Mouse (Mus musculus) MEL (cell line): ENCODE measurements around the gene Yipf2. TPM values are rescaled to one million over a fixed set of nuclear protein-coding genes. Genes with fewer than 3 reads are reported as not detected.

Experiments
- DNase-seq: peaks from one replicate; pipeline ENCODE4 v3.0.0; 2011; ENCODE audit warnings: low read depth, low spot score
- H3K27ac ChIP-seq: 2 replicates; pipeline ENCODE4 v1.5.1; 2012; ENCODE audit warnings: low read depth, mild to moderate bottlenecking, control low read depth, low read length, moderate library complexity; ENCODE audit not compliant: control insufficient read depth
- H3K27me3 ChIP-seq, 2 experiments: fragments of 150-350 bp in 1 of 2; sonication (generic) in 1 of 2; 2 replicates each; pipeline ENCODE4 v1.6.1; 2012; ENCODE audit warnings: low read length in 2 of 2, mild to moderate bottlenecking in 2 of 2, improper control_type of control experiment in 1 of 2, moderate library complexity in 1 of 2; ENCODE audit not compliant: insufficient read depth in 2 of 2, control insufficient read depth in 1 of 2
- H3K36me3 ChIP-seq, 2 experiments: 2 replicates each; pipeline ENCODE4 v1.6.1; 2012 to 2014; ENCODE audit warnings: low read length in 2 of 2, improper control_type of control experiment in 1 of 2, inconsistent platforms in 1 of 2, mild to moderate bottlenecking in 1 of 2; ENCODE audit not compliant: insufficient read depth in 2 of 2, control insufficient read depth in 1 of 2
- H3K4me1 ChIP-seq, 2 experiments: fragments of 150-350 bp in 1 of 2; sonication (generic) in 1 of 2; 2 replicates each; pipeline ENCODE4 v1.6.1; 2012; ENCODE audit warnings: low read length in 2 of 2, improper control_type of control experiment in 1 of 2, mild to moderate bottlenecking in 1 of 2; ENCODE audit not compliant: insufficient read depth in 2 of 2, control insufficient read depth in 1 of 2
- H3K4me3 ChIP-seq, 2 experiments: fragments of 150-350 bp in 1 of 2; sonication (generic) in 1 of 2; 2 replicates each; pipeline ENCODE4 v1.5.1; 2012; ENCODE audit warnings: low read depth in 2 of 2, low read length in 2 of 2, mild to moderate bottlenecking in 2 of 2, moderate library complexity in 2 of 2, control low read depth in 1 of 2, improper control_type of control experiment in 1 of 2; ENCODE audit not compliant: control insufficient read depth in 1 of 2, insufficient read depth in 1 of 2
- H3K79me2 ChIP-seq: 2 replicates; pipeline ENCODE4 v1.6.1; 2012; ENCODE audit warnings: mild to moderate bottlenecking, low read length, moderate library complexity; ENCODE audit not compliant: control insufficient read depth, poor library complexity, insufficient read depth
- H3K9ac ChIP-seq: 2 replicates; pipeline ENCODE4 v1.6.1; 2012; ENCODE audit warnings: low read depth, mild to moderate bottlenecking, control low read depth, low read length, moderate library complexity; ENCODE audit not compliant: control insufficient read depth, poor library complexity, severe bottlenecking
- H3K9me3 ChIP-seq: fragments of 150-350 bp; sonication (generic); replicated peaks from 2 replicates; pipeline ENCODE4 v1.6.1; 2012; ENCODE audit warnings: mild to moderate bottlenecking, low read length, improper control_type of control experiment, moderate library complexity; ENCODE audit not compliant: insufficient read depth
- CHD2 ChIP-seq: IDR thresholded peaks from 2 replicates; pipeline ENCODE4 v1.6.1; 2011; ENCODE audit warnings: low read length, improper control_type of control experiment
- CTCF ChIP-seq, 3 experiments: IDR thresholded peaks in 2 of 3; conservative IDR thresholded peaks in 1 of 3; 2 replicates each; pipeline ENCODE4 v1.5.1; 2011 to 2012; ENCODE audit warnings: low read length in 3 of 3, low read depth in 2 of 3, mild to moderate bottlenecking in 2 of 3, improper control_type of control experiment in 1 of 3, inconsistent platforms in 1 of 3, mixed read lengths in 1 of 3, moderate library complexity in 1 of 3; ENCODE audit not compliant: control insufficient read depth in 1 of 3, insufficient read depth in 1 of 3, poor library complexity in 1 of 3, severe bottlenecking in 1 of 3
- E2F4 ChIP-seq: IDR thresholded peaks from 2 replicates; pipeline ENCODE4 v1.6.1; 2011; ENCODE audit warnings: low read depth, low read length, improper control_type of control experiment, borderline replicate concordance
- GATA1 ChIP-seq: IDR thresholded peaks from 2 replicates; pipeline ENCODE4 v1.6.1; 2011; ENCODE audit warnings: low read depth, low read length, improper control_type of control experiment
- JUND ChIP-seq: IDR thresholded peaks from 2 replicates; pipeline ENCODE4 v1.6.1; 2011; ENCODE audit warnings: low read depth, mild to moderate bottlenecking, improper control_type of control experiment, low read length
- KAT2A ChIP-seq: conservative IDR thresholded peaks from 2 replicates; pipeline ENCODE4 v1.6.1; 2012; ENCODE audit warnings: low read depth, low read length, improper control_type of control experiment, inconsistent platforms
- MAX ChIP-seq: IDR thresholded peaks from 2 replicates; pipeline ENCODE4 v1.6.1; 2011; ENCODE audit warnings: low read length, improper control_type of control experiment
- MEF2A ChIP-seq: IDR thresholded peaks from 2 replicates; pipeline ENCODE4 v1.6.1; 2014; ENCODE audit warnings: low read depth, mild to moderate bottlenecking, inconsistent platforms, low read length, improper control_type of control experiment; ENCODE audit not compliant: poor library complexity, insufficient replicate concordance, severe bottlenecking; ENCODE audit errors: extremely low read depth
- MYC ChIP-seq: IDR thresholded peaks from 2 replicates; pipeline ENCODE4 v1.6.1; 2011; ENCODE audit warnings: low read depth, mild to moderate bottlenecking, low read length, improper control_type of control experiment, moderate library complexity
- POLR2A ChIP-seq, 2 experiments: IDR thresholded peaks; 2 replicates each; pipeline ENCODE4 v1.6.1; 2011 to 2012; ENCODE audit warnings: low read length in 2 of 2, mild to moderate bottlenecking in 2 of 2, control low read depth in 1 of 2, improper control_type of control experiment in 1 of 2, low read depth in 1 of 2, moderate library complexity in 1 of 2; ENCODE audit not compliant: control insufficient read depth in 1 of 2, insufficient read depth in 1 of 2, poor library complexity in 1 of 2
- POLR2AphosphoS5 ChIP-seq: IDR thresholded peaks from 2 replicates; pipeline ENCODE4 v1.6.1; 2012; ENCODE audit warnings: low read depth, borderline replicate concordance, mild to moderate bottlenecking, inconsistent platforms, low read length, moderate library complexity, mixed read lengths
- RCOR1 ChIP-seq: IDR thresholded peaks from 2 replicates; pipeline ENCODE4 v1.6.1; 2012; ENCODE audit warnings: low read depth, mild to moderate bottlenecking, inconsistent platforms, low read length, improper control_type of control experiment
- TBP ChIP-seq: IDR thresholded peaks from 2 replicates; pipeline ENCODE4 v1.8.0; 2011; ENCODE audit warnings: low read depth, low read length, improper control_type of control experiment
- TCF12 ChIP-seq: IDR thresholded peaks from 2 replicates; pipeline ENCODE4 v1.6.1; 2014; ENCODE audit warnings: low read depth, mild to moderate bottlenecking, inconsistent platforms, low read length, improper control_type of control experiment, moderate library complexity
- USF1 ChIP-seq: IDR thresholded peaks from 2 replicates; pipeline ENCODE4 v1.6.1; 2014; ENCODE audit warnings: low read depth, mild to moderate bottlenecking, inconsistent platforms, low read length, improper control_type of control experiment, moderate library complexity
- ZNF384 ChIP-seq: IDR thresholded peaks from 2 replicates; pipeline ENCODE4 v1.6.1; 2012; ENCODE audit warnings: low read depth, mild to moderate bottlenecking, inconsistent platforms, low read length, improper control_type of control experiment
- polyA plus RNA-seq, 2 experiments: library from polyadenylated mRNA; stranded (reverse) in 1 of 2; unstranded in 1 of 2; fragments of >175 nt in 1 of 2; fragments of >200 nt in 1 of 2; gene quantifications; 2 replicates each; pipeline versions ENCODE4 v1.2.1 to v1.2.4; 2012; ENCODE audit warnings: low replicate concordance in 2 of 2, low read depth in 1 of 2; ENCODE audit not compliant: insufficient read length in 2 of 2, insufficient read depth in 1 of 2, missing spikeins in 1 of 2
- total RNA-seq: library from RNA; depleted of rRNA; stranded (reverse); fragments of 300-350 nt; gene quantifications from 2 replicates; pipeline ENCODE4 v1.2.3, GENCODE M21; 2012

The Yipf2 gene
- total and polyA plus RNA-seq, 3 experiments: 22.8 to 84.9 TPM; not detected in 1

GRCm38 (mm10) chr9:21626571-21626970 is 33.9 kb upstream of the Yipf2 start (continued):
- TF ChIP-seq RCOR1 (no peak), GATA1 (no peak), POLR2AphosphoS5 (no peak), E2F4 (no peak), JUND (no peak), KAT2A (no peak)

- no peaks in the 10 kb centered on the region for H3K27me3 ChIP-seq
- no peak overlapping the region for H3K9ac ChIP-seq
- H3K27ac ChIP-seq: no peak overlapping the region
- no peaks in the 10 kb centered on the region for H3K9me3 ChIP-seq
- H3K4me1 ChIP-seq: no peaks in the 10 kb centered on the region
- peaks cover 6 to 20% of the 10 kb centered on the region in 2 experiments for H3K36me3 ChIP-seq
- TF ChIP-seq MYC (no peak), POLR2A (IDR thresholded peaks at IDR 0.05; ENCODE audit: control insufficient read depth in 1 of 2, insufficient read depth in 1 of 2, low read depth in 1 of 2, low read length in 2 of 2, poor library complexity in 1 of 2) (no peak), TCF12 (no peak), RCOR1 (peak; percentile 50; the same call in 1 of the 2 replicates), MEF2A (no peak), ZNF384 (peak; percentile 69), MAX (no peak), TBP (no peak), USF1 (no peak), CHD2 (no peak), CTCF (IDR thresholded peaks at IDR 0.05 in 2 of 3, conservative IDR thresholded peaks at IDR 0.05 in 1 of 3; ENCODE audit: control insufficient read depth in 1 of 3, insufficient read depth in 1 of 3, low read depth in 2 of 3, low read length in 3 of 3, poor library complexity in 1 of 3, severe bottlenecking in 1 of 3) (no peak)
- H3K4me3 ChIP-seq: no peak overlapping the region
- DNase-seq: no peak
- peaks cover 85% of the 10 kb centered on the region for H3K79me2 ChIP-seq
Observed at GRCm38 (mm10) chr9:21625342-21626339, 33.0 kb upstream of the Yipf2 start.

- Histone ChIP-seq H3K36me3 (peaks cover 29 to 30% of the 10 kb centered on the region in 2 experiments), H3K79me2 (peaks cover 94% of the 10 kb centered on the region), H3K4me1 (peaks cover 5 to 10% of the 10 kb centered on the region in 2 experiments), H3K27me3 (no peaks in the 10 kb centered on the region), H3K9ac (no peak overlapping the region), H3K27ac (no peak overlapping the region), H3K4me3 (no peak overlapping the region), H3K9me3 (no peaks in the 10 kb centered on the region)
- no peak for DNase-seq
- TF ChIP-seq GATA1 (peak; percentile 72), MYC (no peak)
- TF ChIP-seq, all 39 proteins: peak for 1
Observed at GRCm38 (mm10) chr9:21622676-21623075, 30.0 kb upstream of the Yipf2 start.
